Mouse (Mus musculus) C2C12 (cell line): ENCODE results near the gene 9530077C05Rik.
A peak's percentile ranks its signal among the peaks of the same experiment; 100 is the strongest.

Experiments
- CEBPB ChIP-seq: IDR thresholded peaks from one replicate; pipeline ENCODE4 v1.6.1; 2011; ENCODE audit warnings: low read depth, mild to moderate bottlenecking, control low read depth, moderate library complexity
- CTCF ChIP-seq: IDR thresholded peaks from one replicate; pipeline ENCODE4 v1.5.1; 2011; ENCODE audit not compliant: control insufficient read depth, insufficient read depth, insufficient read length
- MYOD1 ChIP-seq: IDR thresholded peaks from one replicate; pipeline ENCODE4 v1.6.1; 2011; ENCODE audit warnings: low read depth; ENCODE audit not compliant: control insufficient read depth, insufficient read length
- MYOG ChIP-seq: IDR thresholded peaks from one replicate; pipeline ENCODE4 v1.6.1; 2011; ENCODE audit not compliant: control insufficient read depth, insufficient read length; ENCODE audit errors: extremely low read depth
- USF1 ChIP-seq: IDR thresholded peaks from one replicate; pipeline ENCODE4 v1.6.1; 2011; ENCODE audit warnings: low read depth, mild to moderate bottlenecking, control low read depth, moderate library complexity

DNA sequence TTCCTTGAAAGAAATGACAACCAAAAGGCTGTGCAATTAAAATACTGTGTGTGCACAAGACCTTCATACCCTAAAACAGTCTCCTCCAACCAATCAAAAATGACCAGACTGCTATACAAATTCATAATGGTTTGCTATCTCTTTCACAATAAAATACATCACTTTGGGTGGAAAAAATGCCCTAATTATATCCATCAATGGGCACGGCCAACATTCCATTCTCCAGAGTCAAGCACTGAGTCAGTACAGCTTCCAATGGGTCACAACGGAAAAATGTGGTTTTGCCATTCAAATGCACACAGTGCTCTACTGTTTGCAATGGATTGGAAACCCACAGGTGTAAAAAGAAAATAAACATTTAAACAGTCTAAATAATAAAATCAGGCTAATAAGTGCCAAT, 25.4 kb upstream of the 9530077C05Rik start:
- TF ChIP-seq CTCF (no peak), MYOD1 (peak; percentile 9), MYOG (no peak), CEBPB (peak; percentile 87), USF1 (no peak)
